Mouse (Mus musculus) induced T-regulatory cell, adult 2 months (primary cell): ENCODE measurements around the gene Zfp273.
A peak's percentile ranks its signal among the peaks of the same experiment; 100 is the strongest.
"Not testable (repeated sequence)": the region's sequence is repeated elsewhere in the genome, so short reads cannot be mapped to it uniquely, and the experiment has no call there.

Source experiments
- DNase-seq: peaks from one replicate; pipeline ENCODE4 v3.0.0-alpha.2; 2012; ENCODE audit warnings: low read depth

Zfp273 gene

DNA sequence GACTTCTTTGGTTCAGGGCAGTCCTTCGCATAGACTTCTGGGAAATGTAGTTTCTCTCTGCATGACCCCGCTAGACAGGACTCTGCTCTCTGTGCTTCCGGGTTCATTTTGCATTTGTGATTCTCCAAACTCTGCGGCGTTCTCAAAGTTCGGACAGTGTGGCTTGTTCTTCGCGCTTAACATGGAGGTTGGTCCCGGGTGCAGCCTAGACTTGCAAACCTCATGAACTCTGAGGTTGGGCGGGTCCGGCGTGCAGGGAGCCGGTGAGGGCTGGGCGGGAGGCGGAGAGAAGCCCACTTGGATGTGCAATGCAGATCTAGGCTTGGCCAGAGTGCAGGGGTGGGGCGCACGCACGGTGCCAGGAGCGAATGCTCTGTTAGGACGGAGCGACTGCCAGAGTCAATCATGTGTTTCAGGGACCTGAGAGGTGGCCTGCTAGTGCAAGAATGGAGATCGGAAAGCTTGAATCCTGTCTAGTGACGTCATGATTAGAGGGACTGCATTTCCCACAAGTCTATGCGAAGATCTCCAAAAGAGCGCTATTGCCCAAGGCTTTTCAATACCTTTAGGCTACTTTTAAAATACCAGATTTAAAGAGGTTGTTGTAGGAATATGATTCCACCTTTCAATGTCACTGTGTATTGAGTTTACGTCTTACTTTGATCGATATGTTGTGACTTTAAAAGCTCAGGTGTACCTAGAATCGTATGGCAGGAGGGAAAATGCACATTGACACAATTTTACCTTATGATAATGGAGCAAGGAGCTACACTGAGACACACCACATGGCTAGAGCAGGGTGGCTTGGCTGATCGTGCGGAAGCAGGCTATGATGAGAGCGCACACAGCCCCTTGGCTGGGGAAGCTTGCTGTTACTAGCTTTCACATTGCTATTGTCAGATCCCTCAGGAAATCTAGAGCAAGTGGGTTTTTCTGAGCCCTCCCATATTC is at the start of gene Zfp273:
Gene Zfp273, plus strand, starts transcription at position 31 of the 951 bp plus-strand sequence.
- peak; percentile 89 for DNase-seq

DNA sequence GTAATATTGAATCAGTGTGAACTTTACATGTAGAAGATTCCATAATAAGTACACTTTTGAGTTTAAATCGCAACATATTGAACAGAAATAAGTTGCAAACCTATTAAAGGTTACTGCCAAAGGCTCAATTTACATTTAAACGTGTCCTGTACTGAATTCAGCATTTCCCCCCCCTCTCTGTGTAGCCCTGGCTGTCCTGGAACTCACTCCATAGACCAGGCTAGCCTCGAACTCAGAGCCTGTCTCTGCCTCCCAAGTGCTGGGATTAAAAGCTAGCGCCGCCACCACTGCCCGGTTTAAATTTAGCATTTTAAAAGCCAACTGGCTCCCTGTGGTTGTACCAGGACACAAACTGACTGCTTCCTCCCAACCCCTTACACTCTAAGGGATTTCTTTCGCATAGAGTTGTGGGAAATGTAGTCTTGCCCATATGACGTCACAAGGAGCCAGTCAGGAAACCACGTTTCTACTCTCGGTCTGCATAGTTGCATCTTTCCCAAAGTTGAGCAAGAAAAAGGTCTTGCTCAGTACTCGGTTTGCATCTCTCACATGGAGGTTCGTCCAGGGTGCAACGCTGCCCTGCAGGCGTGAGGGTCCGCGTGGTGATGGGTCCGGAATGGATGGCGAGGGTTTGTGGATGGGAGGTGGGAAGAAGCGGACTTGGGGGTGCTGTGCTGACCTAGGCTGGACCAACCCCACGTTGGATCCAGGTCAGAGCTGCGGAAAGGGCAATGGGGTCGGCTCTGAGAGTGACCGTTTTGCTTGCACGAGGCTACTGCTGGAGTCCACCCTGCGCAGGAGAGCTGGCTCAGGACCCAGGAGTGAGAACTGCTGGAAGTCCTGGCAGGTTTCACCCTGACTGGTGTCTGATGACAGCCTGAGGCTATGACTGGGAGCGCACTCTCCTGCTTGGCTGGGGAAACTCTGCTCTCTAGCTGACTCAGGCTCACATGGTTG is 34.0 kb upstream of the Zfp273 start, which contains the start of gene Zfp493:
Gene Zfp493, plus strand, starts transcription at position 429 of the 957 bp plus-strand sequence.
- peak; percentile 83 for DNase-seq

DNA sequence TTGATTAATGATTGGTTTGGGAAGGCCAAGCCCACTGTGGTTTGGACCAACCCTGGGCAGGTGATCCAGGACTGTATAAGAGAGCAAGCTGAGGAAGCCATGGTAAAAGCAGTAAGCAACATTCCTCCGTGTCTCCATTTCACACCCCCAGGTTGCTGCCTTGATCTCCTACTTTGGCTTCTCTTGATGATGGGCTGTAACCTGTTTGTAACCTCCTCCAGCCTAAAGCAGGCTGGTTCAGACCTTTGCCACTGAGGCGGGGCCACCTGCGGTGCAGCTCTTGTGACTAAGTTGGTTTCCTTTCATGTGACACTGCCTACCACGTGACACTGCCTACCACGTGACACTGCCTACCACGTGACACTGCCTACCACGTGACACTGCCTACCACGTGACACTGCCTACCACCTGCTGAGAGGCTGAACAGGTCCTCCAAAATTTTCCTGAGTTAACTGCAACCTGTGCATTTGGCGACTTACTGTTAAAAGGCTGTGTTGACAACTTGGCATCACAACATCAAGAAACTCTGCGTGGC is 21.6 kb upstream of the Zfp273 start:
- DNase-seq, result no peak

DNA sequence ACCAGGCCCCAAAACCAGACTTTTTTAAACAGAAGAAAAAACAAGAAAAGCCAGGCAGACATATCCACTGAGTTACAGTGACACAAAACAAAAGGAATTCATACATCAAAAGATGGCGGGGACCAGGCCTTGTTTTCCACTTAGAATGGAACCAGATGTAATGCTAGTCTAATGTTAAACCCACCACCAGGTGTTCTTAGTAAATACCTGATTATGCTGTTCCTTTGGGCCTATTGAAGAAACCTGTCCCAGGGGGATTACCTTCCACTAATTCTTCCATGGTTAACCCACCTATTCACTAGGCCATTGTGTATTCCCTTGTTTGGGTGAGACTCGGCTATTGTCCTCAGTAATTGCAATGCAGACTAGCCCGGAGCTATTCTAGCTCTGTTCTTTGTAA is 14.9 kb upstream of the Zfp273 start:
- DNase-seq, result no peak

DNA sequence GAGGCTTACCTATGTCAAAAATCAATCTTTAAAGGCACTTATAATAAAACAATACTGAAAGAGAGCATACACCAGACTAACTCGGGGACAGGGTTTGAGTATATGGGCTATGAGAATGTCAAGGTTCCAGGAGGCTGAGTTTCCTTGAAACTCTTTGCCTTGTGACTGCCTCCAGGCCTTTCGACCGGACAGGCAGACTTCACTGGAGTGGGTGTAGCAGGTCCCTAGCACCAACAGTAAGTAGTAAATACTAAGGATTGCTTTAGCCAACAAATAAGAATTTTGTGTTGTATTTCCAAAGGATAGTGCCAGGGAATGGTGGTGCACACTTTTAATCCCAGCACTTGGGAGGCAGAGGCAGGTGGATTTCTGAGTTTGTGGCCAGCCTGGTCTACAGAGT is 14.4 kb upstream of the Zfp273 start:
- DNase-seq, result not testable (repeated sequence)

DNA sequence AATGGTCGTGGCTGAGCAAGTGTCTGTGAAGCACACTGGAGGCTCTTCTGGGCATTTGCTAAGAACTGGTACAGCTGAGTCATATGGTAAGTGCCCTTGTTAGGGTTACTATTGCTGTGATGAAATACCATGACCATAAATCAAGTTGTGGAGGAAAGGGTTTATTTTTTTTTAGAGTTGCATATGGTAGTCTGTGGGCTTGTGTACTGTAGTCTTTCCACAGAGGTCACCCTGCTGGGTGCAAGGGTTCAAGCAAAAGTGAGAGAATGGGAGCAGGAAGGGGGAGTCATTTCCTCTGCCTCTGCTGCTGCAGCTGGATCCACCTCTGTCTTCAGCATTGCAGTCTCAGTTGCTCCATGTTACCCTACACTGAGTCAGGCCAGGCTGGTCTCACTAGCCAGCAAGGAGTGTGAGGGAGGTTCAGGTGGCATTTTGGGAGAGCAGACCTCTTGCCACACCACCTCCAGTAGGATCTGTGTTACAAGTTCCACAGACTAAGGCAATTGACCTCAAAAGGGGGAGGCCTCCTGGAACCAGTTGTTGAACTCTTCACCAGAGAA is 1.8 kb upstream of the Zfp273 start:
- DNase-seq, result no peak

DNA sequence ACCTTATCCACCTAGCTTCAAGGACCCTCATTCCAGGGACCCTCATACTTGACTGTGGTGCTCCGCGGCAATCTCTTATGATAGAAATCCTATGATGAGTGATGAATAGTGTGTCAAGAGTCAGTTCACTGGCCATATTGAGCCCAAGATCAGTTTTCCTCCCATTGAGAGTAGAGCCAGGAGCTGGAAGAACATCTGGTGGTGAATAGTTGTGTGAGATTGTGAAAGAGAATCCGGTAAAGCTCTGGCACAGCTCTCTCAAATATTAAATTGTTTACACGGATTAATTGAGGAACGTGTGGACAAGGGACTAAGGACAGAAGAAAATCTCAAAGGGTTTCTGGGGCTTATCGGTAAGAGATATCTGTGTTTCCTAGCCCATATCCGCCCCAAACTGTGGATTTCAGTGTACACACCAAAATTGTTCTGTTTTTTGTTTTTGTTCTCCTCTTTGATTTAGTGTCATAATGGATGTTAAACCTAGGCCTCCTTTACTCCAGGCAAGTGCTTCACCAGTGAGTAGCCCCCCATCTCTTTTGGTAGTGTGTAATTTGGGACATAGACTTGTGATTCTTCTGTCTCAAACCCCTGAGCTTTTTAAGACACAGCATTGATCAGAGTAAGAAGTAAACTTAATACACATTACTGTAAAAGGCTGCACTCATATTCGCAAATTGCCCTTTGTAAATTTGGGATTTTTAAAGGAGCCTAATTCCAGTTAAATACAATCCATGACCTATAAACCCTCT is 405 bp upstream of the Zfp273 start:
- no peak for DNase-seq

DNA sequence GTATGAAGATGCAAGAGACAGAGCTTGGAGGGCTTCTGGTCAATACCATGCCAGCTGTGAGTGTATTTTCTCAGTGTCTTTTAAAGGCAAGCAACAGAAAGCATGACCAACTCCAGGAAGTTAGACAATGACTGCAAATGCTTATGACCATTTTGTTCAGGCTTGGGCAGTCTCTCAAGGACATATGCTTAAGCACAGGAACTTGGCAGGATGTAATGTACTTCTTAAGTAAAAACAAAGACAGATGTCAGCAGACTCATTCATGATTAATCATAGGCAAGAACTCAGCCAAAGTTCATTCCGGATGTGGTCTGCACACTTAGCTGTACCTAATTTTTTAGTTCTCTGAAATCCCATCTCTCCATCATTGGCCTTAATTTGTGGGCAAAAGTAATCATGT is 5.1 kb downstream of the Zfp273 start:
- no peak for DNase-seq

DNA sequence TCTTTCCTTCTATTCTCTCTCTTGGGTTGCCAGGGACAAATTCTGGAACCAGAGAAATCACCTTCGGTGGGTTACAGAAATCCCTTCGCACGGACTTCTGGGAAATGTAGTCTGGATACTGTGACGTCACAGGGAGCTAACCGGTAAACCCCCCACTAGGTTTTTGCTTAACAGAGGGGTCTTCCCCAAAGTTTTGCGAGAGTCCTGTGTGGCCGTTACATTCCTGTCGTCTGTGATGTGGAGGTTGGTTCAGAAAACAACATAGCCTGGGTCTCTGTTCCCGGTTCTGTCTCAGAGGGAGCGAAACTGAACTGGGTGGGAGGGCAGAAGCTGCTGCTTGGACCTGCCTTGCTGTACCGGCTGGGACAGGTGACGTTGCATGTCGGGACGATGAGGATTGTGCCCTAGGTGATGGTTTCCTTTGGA is 17.4 kb downstream of the Zfp273 start, which contains the start of gene Gm10037:
Gene Gm10037, plus strand, starts transcription at position 196 of the 426 bp plus-strand sequence.
- DNase-seq, result peak; percentile 75

DNA sequence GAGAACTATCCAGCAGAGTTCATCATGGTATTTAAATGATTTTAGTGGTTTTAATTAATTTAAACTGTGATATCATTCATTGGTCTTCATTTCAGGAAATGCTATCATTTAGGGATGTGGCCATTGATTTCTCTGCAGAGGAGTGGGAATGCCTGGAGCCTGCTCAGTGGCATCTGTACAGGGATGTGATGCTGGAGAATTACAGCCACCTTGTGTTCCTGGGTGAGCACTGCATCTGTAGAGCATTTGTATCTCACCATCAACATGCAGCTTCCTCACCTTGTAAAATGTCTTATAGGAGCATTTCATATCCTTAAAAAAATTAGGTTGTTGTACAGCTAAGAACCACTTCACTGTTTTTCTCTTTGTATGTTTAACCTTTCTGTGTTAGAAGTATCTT is 19.6 kb downstream of the Zfp273 start:
- not testable (repeated sequence) for DNase-seq

DNA sequence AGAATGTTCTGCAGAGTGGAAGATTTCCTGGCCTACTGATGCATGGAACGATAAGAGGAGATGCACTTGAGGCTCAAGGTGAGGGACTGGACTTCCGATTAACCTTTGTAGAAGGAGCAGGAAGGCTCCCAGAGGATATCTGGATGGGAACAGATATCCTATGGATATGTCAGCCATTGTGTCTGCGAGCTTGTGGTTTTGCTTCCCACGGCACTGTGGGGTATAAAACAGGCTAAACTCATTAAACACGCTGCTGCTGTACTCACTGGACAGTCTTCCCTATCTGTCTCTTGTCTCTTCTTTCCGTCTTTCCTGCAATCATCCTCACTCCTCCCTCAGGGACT is 30.2 kb downstream of the Zfp273 start:
- DNase-seq, result no peak

DNA sequence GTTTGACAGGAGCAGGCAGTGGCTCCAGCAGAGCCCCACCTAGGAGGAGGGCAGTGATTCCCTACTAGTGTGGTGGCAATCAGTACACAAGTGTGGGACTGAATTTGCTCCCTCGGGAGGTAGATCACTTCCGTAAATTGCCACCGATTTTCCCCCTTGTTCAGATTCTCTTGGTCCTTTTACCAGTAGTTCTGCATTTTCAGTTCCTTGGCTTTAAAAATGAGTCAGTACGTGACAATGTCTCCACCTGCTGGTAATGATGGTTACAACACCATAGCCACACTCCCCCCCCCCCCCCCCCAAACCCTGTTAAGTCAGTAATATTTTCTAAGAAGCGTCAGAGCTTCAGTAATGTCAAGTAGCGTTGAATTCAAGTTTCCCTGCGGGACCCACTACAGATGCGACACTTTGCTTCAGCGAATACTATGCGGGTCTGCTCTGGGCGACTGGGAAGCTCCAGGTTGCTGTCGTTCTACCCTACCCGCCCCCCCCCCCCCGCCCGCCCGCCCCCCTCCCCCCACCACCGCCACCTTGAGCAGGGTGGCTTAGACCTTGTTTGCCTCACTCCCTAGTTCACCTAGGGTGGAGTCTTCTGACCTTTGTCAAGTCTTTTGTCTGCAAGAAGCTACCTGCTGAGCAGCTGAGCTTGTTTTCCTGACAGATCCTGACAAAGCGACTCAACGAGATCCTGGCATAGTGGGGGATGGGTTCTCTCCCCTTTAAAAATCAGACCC is 30.7 kb downstream of the Zfp273 start:
- peak; percentile 79 for DNase-seq

DNA sequence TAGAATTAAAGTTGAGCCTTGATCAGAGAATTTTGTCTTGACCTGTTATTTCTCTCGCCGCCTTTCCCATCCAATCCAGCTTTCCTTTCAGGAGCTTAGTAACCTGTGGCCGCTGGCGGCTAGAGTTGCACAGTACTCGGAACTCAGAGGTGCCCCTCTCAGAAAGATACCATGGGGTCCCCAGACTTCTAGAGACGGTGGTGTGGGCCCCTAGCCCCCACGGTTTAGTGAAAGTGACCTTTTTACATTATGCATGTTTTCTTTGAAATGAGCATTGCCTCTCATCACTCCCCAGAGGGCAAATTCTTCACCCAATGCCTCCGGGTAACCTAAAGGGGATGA is 31.3 kb downstream of the Zfp273 start:
- DNase-seq, result no peak

DNA sequence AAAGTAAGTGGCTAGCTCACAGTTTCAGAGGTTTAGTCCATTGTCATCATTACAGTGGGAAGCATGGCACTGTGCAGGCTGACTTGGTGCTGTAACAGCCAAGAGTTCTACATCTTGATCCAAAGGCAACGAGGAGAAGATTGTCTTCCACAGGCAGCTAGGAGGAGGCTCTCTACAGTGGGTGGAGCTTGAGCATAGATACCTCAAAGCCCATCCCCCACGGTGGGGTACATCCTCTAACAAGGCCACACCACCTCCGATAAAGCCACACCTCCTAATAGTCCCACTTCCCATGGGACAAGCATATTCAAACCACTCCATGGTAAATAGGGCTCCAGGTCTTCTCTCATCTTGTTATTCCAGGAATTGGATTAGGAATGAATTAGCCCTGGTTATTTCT is 36.8 kb downstream of the Zfp273 start:
- no peak for DNase-seq

DNA sequence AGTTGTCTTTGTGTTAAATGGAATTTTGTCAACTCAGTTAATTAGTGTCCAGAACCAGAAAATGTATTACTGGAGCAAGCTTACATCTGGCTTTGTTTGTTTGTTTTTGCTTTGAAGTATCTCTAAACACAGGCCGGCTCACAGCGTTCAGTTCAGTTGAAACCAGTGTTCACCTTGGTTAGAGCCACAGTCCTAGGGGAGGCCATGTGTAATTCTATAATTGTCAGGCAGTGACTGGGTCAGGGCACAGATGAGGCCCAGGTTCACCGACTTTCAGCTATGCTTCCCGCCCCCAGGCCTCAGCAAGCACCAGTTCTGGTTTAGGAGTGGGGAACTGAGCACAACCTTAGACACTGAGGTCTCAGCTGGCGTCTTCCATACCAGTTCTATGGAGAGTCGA is 39.6 kb downstream of the Zfp273 start:
- no peak for DNase-seq

DNA sequence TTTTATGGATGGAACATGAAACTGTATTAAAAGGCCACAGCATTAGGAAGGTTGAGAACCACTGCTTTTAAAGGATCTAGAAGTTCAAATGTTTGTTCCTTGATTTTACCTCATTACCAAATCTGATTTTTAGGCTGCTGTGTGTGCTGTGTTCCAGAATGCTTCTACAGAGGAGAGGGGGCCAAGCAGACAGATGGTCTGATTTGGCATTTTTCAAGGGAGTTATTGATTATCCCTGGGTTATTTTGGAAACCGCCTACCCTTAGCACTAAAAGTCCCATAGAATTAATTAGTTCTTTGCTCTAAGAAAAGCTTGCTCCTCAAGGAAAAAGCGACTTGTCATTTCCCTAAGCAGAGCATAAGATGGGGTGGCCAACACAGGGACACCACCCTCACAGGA is 40.4 kb downstream of the Zfp273 start:
- no peak for DNase-seq

DNA sequence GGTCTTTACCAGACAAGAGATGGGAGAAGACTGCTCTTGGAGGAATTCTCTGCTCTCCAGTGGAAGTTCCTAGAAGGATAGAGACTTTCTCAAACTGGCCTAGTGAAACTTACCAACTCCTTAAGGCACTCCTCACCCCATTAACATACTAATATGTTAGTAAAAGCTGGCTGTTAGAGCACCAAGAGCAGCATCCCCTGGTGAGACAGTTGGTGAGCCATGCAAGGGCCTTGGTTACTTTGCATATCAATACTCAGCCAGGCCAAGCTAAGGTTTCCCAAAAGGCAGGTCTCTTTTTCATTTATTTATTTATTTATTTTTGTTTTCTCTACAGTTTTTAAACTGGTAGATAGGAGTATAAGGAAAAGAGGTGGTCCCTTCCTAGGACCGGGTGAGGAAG is 43.8 kb downstream of the Zfp273 start:
- DNase-seq, result no peak

DNA sequence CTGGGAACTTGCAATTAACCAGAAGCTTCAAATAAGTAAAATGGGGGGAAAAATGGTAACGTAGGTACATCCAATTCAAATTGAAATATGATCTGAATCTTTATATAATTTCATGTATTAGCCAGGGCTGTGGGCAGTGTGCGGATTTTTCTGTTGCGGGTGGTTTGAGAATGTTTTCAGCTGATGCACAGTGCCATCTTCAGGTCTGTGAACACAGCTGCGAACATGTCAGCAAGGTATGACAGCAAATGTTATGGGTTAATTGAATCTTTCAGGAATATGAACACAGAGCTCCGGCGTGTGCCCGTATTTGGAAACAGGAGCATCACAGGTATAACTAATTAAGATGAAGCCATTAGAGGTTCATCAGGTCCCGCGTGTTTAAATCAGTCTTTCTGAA is 49.0 kb downstream of the Zfp273 start:
- DNase-seq, result no peak

DNA sequence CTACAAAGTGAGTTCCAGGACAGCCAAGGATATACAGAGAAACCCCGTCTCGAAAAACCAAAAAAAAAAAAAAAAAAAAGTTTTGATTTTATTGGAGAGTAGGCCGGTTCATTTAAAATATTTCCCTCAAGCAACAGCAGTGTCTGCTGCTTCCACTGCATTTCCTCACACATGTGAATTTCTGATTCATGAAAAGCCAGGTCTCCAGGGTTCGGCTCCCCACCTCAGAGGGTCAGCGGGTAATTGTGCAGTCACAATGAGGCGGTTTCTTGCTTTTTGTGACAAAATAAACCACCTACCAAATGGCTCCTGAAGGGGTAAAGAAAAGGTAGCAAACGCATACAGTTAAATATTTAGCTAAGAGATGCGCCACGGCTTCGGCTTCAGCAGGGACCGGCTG is 49.5 kb downstream of the Zfp273 start, which contains the start of gene BC048507:
Gene BC048507, plus strand, starts transcription at position 301 of the 400 bp plus-strand sequence.
- no peak for DNase-seq

DNA sequence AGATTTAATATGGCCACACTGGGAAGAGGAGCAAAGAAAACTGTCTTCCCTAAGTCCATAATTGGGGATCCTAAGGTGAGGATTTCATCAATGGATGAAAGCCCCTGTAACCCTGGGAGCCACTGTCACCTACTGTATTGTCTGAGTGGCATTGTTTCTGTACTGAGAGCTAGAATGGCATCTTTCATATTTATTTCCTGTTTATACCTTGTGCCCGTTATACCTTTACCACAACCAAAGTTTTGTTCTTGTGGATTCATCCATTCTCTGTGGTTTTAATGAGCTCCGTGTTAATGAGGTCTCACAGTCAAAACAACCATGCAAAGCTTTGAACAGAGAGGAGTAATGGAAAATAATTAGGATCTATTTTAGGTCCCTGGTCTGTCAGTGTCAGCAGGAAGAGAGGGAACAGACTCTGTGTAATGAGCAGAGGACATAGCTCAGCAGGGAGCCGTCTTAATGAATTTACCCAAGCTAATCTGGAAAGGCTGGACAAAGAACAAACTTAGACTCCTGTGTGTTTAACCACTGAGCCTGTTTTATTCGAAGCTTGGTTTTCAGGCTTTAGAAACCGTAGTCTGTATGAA is 51.3 kb downstream of the Zfp273 start:
- no peak for DNase-seq
